Mouse (Mus musculus) midbrain, embryonic 13.5 days (tissue): ENCODE results near the gene Ptch1. TPM values are rescaled to one million over a fixed set of nuclear protein-coding genes. Genes with fewer than 3 reads are reported as not detected.

Source experiments
- ATAC-seq: fragments of 200-750 bp; cut with Nextera tagmentation; 2 replicates; pipeline ENCODE4 v1.8.0; 2017; ENCODE audit warnings: mild to moderate bottlenecking, moderate TSS enrichment, moderate library complexity
- H3K27ac ChIP-seq: fragments of 300-500 bp; sonication (generic); 2 replicates; pipeline ENCODE4 v1.5.1; 2015; ENCODE audit warnings: inconsistent platforms, mild to moderate bottlenecking, moderate library complexity
- H3K27me3 ChIP-seq: fragments of 300-500 bp; sonication (generic); 2 replicates; pipeline ENCODE4 v1.6.1; 2015; ENCODE audit warnings: mild to moderate bottlenecking, inconsistent platforms
- H3K36me3 ChIP-seq: fragments of 300-500 bp; sonication (generic); 2 replicates; pipeline ENCODE4 v1.6.1; 2015; ENCODE audit warnings: mild to moderate bottlenecking, inconsistent platforms
- H3K4me1 ChIP-seq: fragments of 300-500 bp; sonication (generic); replicated peaks from 2 replicates; pipeline ENCODE4 v1.6.1; 2015; ENCODE audit warnings: inconsistent platforms
- H3K4me2 ChIP-seq: fragments of 300-500 bp; sonication (generic); replicated peaks from 2 replicates; pipeline ENCODE4 v1.6.1; 2015; ENCODE audit warnings: moderate library complexity, mild to moderate bottlenecking, inconsistent platforms
- H3K4me3 ChIP-seq: fragments of 300-500 bp; sonication (generic); replicated peaks from 2 replicates; pipeline ENCODE4 v1.5.1; 2015; ENCODE audit warnings: mild to moderate bottlenecking, inconsistent platforms
- H3K9ac ChIP-seq: fragments of 300-500 bp; sonication (generic); replicated peaks from 2 replicates; pipeline ENCODE4 v1.6.1; 2015; ENCODE audit warnings: mild to moderate bottlenecking, inconsistent platforms
- H3K9me3 ChIP-seq: fragments of 300-500 bp; sonication (generic); 2 replicates; pipeline ENCODE4 v1.6.1; 2016; ENCODE audit warnings: mild to moderate bottlenecking, inconsistent platforms
- WGBS: fragments of 180-500 bp; shearing (Covaris S2); methylation state at CpG from one replicate; pipeline ENCODE4 v1.1.7; 2015; 5-methylcytosine and 5-hydroxymethylcytosine counted together
- polyA plus RNA-seq: library from polyadenylated mRNA; unstranded; fragments of >200 nt; fragmentation: Nextera tagmentation; extraction: Ambion mirVana; gene quantifications from 2 replicates; pipeline ENCODE4 v1.2.1, GENCODE M21; 2015

Ptch1 gene
- polyA plus RNA-seq, 1 experiment from 2014 or later = 16.0 TPM

- no peak overlapping the region for H3K4me2 ChIP-seq
- H3K27me3 ChIP-seq = no peaks in the 10 kb centered on the region
- peaks cover 71% of the 10 kb centered on the region for H3K36me3 ChIP-seq
- peak overlapping the region; percentile 42 for H3K9ac ChIP-seq
- H3K9me3 ChIP-seq = no peaks in the 10 kb centered on the region
- peak overlapping the region; percentile 32; the same call in 1 of the 2 replicates for H3K27ac ChIP-seq
- peak; percentile 66 for ATAC-seq
- WGBS = 14% methylated on average over 5 of the region's 5 CpGs
- H3K4me3 ChIP-seq = no peak overlapping the region
- peaks cover 47% of the 10 kb centered on the region for H3K4me1 ChIP-seq
These were observed 45.2 kb downstream of the Ptch1 start for GRCm38 (mm10) chr13:63528164-63528675.

- peak overlapping the region; percentile 10; the same call in 1 of the 2 replicates for H3K27ac ChIP-seq
These were observed 47.7 kb downstream of the Ptch1 start for GRCm38 (mm10) chr13:63525571-63526197.

GRCm38 (mm10) chr13:63524608-63525570, 48.5 kb downstream of the Ptch1 start:
- Histone ChIP-seq H3K27ac (peak overlapping the region; percentile 10; the same call in 1 of the 2 replicates), H3K9ac (no peak overlapping the region; the same call in 1 of the 2 replicates), H3K4me3 (no peak overlapping the region), H3K4me1 (peaks cover 43% of the 10 kb centered on the region), H3K4me2 (no peak overlapping the region), H3K36me3 (peaks cover 76% of the 10 kb centered on the region), H3K27me3 (no peaks in the 10 kb centered on the region), H3K9me3 (no peaks in the 10 kb centered on the region)
- peak; percentile 25 for ATAC-seq
- WGBS = 70% methylated on average over 25 of the region's 25 CpGs

More at GRCm38 (mm10) chr13:63525571-63526197, 47.7 kb downstream of the Ptch1 start:
- Histone ChIP-seq H3K4me1 (peaks cover 47% of the 10 kb centered on the region), H3K9me3 (no peaks in the 10 kb centered on the region), H3K9ac (no peak overlapping the region; the same call in 1 of the 2 replicates), H3K4me2 (no peak overlapping the region), H3K36me3 (peaks cover 68% of the 10 kb centered on the region), H3K4me3 (no peak overlapping the region), H3K27me3 (no peaks in the 10 kb centered on the region)
- 70% methylated on average over 11 of the region's 11 CpGs for WGBS
- ATAC-seq = no peak

- no peaks in the 10 kb centered on the region for H3K27me3 ChIP-seq
- H3K27ac ChIP-seq = no peak overlapping the region
- no peaks in the 10 kb centered on the region for H3K9me3 ChIP-seq
- peaks cover 37% of the 10 kb centered on the region for H3K4me1 ChIP-seq
- no peak overlapping the region for H3K4me2 ChIP-seq
- ATAC-seq = no peak
- H3K4me3 ChIP-seq = no peak overlapping the region
- no peak overlapping the region for H3K9ac ChIP-seq
- H3K36me3 ChIP-seq = peaks cover 79% of the 10 kb centered on the region
- 49% methylated on average over 2 of the region's 2 CpGs for WGBS
These were observed 49.3 kb downstream of the Ptch1 start for GRCm38 (mm10) chr13:63524061-63524460.

GRCm38 (mm10) chr13:63522832-63523231, 50.6 kb downstream of the Ptch1 start:
- ATAC-seq = no peak
- no peaks in the 10 kb centered on the region for H3K27me3 ChIP-seq
- H3K4me2 ChIP-seq = no peak overlapping the region
- WGBS = 81% methylated on average over 10 of the region's 10 CpGs
- no peak overlapping the region for H3K4me3 ChIP-seq
- no peak overlapping the region for H3K27ac ChIP-seq
- H3K4me1 ChIP-seq = peaks cover 25% of the 10 kb centered on the region
- no peaks in the 10 kb centered on the region for H3K9me3 ChIP-seq
- peaks cover 88% of the 10 kb centered on the region for H3K36me3 ChIP-seq
- H3K9ac ChIP-seq = no peak overlapping the region

- H3K4me3 ChIP-seq = no peak overlapping the region
- peaks cover 89% of the 10 kb centered on the region for H3K36me3 ChIP-seq
- 95% methylated on average over 6 of the region's 6 CpGs for WGBS
These were observed 53.3 kb downstream of the Ptch1 start for GRCm38 (mm10) chr13:63520110-63520509.

GRCm38 (mm10) chr13:63516535-63516934, 56.9 kb downstream of the Ptch1 start:
- WGBS = 85% methylated on average over 2 of the region's 2 CpGs
- H3K4me3 ChIP-seq = no peak overlapping the region

More at GRCm38 (mm10) chr13:63520110-63520509, 53.3 kb downstream of the Ptch1 start:
- H3K27me3 ChIP-seq = no peaks in the 10 kb centered on the region
- ATAC-seq = no peak
- peaks cover 20% of the 10 kb centered on the region for H3K4me1 ChIP-seq
- H3K4me2 ChIP-seq = no peak overlapping the region
- no peaks in the 10 kb centered on the region for H3K9me3 ChIP-seq
- H3K27ac ChIP-seq = no peak overlapping the region
- no peak overlapping the region for H3K9ac ChIP-seq

GRCm38 (mm10) chr13:63515542-63515941, 57.9 kb downstream of the Ptch1 start:
- 66% methylated on average over 5 of the region's 5 CpGs for WGBS
- ATAC-seq = no peak
- peaks cover 42% of the 10 kb centered on the region for H3K4me1 ChIP-seq
- H3K4me3 ChIP-seq = no peak overlapping the region
- no peaks in the 10 kb centered on the region for H3K9me3 ChIP-seq
- peak overlapping the region; percentile 16; the same call in 1 of the 2 replicates for H3K27ac ChIP-seq
- no peak overlapping the region for H3K9ac ChIP-seq
- no peak overlapping the region for H3K4me2 ChIP-seq
- H3K36me3 ChIP-seq = peaks cover 85% of the 10 kb centered on the region
- H3K27me3 ChIP-seq = 0 out of 2 replicates have a peak, but pooled peaks cover 4% of the 10 kb centered on the region

More at GRCm38 (mm10) chr13:63516535-63516934, 56.9 kb downstream of the Ptch1 start:
- Histone ChIP-seq H3K9me3 (no peaks in the 10 kb centered on the region), H3K4me2 (no peak overlapping the region), H3K4me1 (peaks cover 42% of the 10 kb centered on the region), H3K9ac (no peak overlapping the region), H3K36me3 (peaks cover 82% of the 10 kb centered on the region), H3K27ac (no peak overlapping the region), H3K27me3 (0 out of 2 replicates have a peak, but pooled peaks cover 3% of the 10 kb centered on the region)
- no peak for ATAC-seq

GRCm38 (mm10) chr13:63514931-63515360, 58.5 kb downstream of the Ptch1 start:
- Histone ChIP-seq H3K36me3 (peaks cover 85% of the 10 kb centered on the region), H3K9ac (no peak overlapping the region), H3K4me3 (no peak overlapping the region), H3K9me3 (no peaks in the 10 kb centered on the region), H3K4me2 (no peak overlapping the region), H3K27ac (peak overlapping the region; percentile 25), H3K27me3 (0 out of 2 replicates have a peak, but pooled peaks cover 4% of the 10 kb centered on the region), H3K4me1 (peaks cover 42% of the 10 kb centered on the region)
- peak; percentile 59 for ATAC-seq
- WGBS = 9% methylated on average over 8 of the region's 8 CpGs

GRCm38 (mm10) chr13:63513374-63514098, 59.9 kb downstream of the Ptch1 start:
- WGBS = 39% methylated on average over 26 of the region's 26 CpGs
- H3K4me1 ChIP-seq = peaks cover 42% of the 10 kb centered on the region
- 0 out of 2 replicates have a peak, but pooled peaks cover 4% of the 10 kb centered on the region for H3K27me3 ChIP-seq
- no peak overlapping the region for H3K9ac ChIP-seq
- no peak overlapping the region for H3K4me2 ChIP-seq
- peak overlapping the region; percentile 36 for H3K27ac ChIP-seq
- no peak for ATAC-seq
- no peak overlapping the region for H3K4me3 ChIP-seq
- H3K36me3 ChIP-seq = peaks cover 82% of the 10 kb centered on the region
- H3K9me3 ChIP-seq = no peaks in the 10 kb centered on the region

GRCm38 (mm10) chr13:63512411-63512810, 61.0 kb downstream of the Ptch1 start:
- Histone ChIP-seq H3K9ac (no peak overlapping the region), H3K4me1 (peaks cover 42% of the 10 kb centered on the region), H3K27ac (no peak overlapping the region), H3K36me3 (peaks cover 81% of the 10 kb centered on the region), H3K27me3 (0 out of 2 replicates have a peak, but pooled peaks cover 4% of the 10 kb centered on the region), H3K9me3 (no peaks in the 10 kb centered on the region), H3K4me2 (no peak overlapping the region), H3K4me3 (no peak overlapping the region)
- ATAC-seq = no peak
- WGBS = 41% methylated on average over 5 of the region's 6 CpGs
